Mouse (Mus musculus) cerebellum, adult 2 months (tissue): ENCODE measurements at regions not wholly inside any gene's neighbourhood (a gene's known extent, or its start where the extent isn't known, plus 50 kb on each side); places are given as distances from the start of the nearest gene placed in this dataset.

Source experiments
- CTCF ChIP-seq: fragments of 200-500 bp; IDR thresholded peaks from 2 replicates; pipeline ENCODE4 v1.5.1; 2011; ENCODE audit warnings: low read depth, mild to moderate bottlenecking, control low read depth, low read length, moderate library complexity, borderline replicate concordance; ENCODE audit not compliant: insufficient read depth
- POLR2A ChIP-seq: fragments of 200-500 bp; IDR thresholded peaks from 2 replicates; pipeline ENCODE4 v1.6.1; 2011; ENCODE audit warnings: low read length, control low read depth, borderline replicate concordance; ENCODE audit not compliant: insufficient read depth

DNA sequence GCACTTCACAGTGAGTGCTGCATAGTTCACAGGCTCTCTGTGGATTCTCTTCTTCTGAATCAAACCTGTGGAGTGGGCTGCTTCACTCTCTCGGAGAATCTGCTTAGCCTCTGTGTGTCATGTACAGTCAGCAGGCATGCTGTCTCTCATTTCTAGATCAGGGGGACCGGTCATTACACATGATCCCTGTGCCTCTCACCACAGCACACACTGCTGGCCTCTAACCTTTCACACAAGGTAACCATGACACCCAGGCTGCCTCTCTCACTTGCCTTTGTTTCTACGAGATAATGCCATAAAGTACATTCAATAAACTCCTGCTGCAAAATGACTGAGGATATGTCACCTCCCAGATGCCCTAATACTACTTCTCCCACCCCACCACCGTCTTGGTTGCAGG is 237.2 kb upstream of the Fermt1 start:
- TF ChIP-seq POLR2A: no peak
- no peak for TF ChIP-seq CTCF
